Mouse (Mus musculus) megakaryocyte, embryonic 14.5 days (primary cell): Measurements from ENCODE around the gene Klhl40. TPM values are rescaled to one million over a fixed set of nuclear protein-coding genes. Genes with fewer than 3 reads are reported as not detected.

Source experiments
- H3K27me3 ChIP-seq: replicated peaks from 2 replicates; pipeline ENCODE3; 2012; ENCODE audit warnings: inconsistent platforms
- H3K36me3 ChIP-seq: replicated peaks from 2 replicates; pipeline ENCODE3; 2012; ENCODE audit warnings: low read length, inconsistent platforms, mixed read lengths
- H3K4me1 ChIP-seq: 2 replicates; pipeline ENCODE4 v1.6.1; 2012; ENCODE audit warnings: inconsistent platforms
- H3K4me3 ChIP-seq: replicated peaks from 2 replicates; pipeline ENCODE3; 2012; ENCODE audit warnings: moderate library complexity, mild to moderate bottlenecking, inconsistent platforms
- H3K9me3 ChIP-seq: 2 replicates; pipeline ENCODE4 v1.6.1; 2012; ENCODE audit warnings: inconsistent platforms
- FLI1 ChIP-seq: IDR thresholded peaks from 2 replicates; pipeline ENCODE4 v1.6.1; 2012; ENCODE audit warnings: low read length, inconsistent platforms, mixed read lengths
- GATA1 ChIP-seq: IDR thresholded peaks from 3 replicates; pipeline ENCODE4 v1.6.1; 2012; ENCODE audit warnings: mixed read lengths, low read length, inconsistent platforms, borderline replicate concordance
- polyA plus RNA-seq: library from polyadenylated mRNA; stranded (reverse); fragments of >175 nt; gene quantifications from 2 replicates; pipeline ENCODE4 v1.2.3, GENCODE M21; 2012; ENCODE audit warnings: low replicate concordance; ENCODE audit not compliant: insufficient read depth

The Klhl40 gene
- polyA plus RNA-seq, 1 experiment = not detected

DNA sequence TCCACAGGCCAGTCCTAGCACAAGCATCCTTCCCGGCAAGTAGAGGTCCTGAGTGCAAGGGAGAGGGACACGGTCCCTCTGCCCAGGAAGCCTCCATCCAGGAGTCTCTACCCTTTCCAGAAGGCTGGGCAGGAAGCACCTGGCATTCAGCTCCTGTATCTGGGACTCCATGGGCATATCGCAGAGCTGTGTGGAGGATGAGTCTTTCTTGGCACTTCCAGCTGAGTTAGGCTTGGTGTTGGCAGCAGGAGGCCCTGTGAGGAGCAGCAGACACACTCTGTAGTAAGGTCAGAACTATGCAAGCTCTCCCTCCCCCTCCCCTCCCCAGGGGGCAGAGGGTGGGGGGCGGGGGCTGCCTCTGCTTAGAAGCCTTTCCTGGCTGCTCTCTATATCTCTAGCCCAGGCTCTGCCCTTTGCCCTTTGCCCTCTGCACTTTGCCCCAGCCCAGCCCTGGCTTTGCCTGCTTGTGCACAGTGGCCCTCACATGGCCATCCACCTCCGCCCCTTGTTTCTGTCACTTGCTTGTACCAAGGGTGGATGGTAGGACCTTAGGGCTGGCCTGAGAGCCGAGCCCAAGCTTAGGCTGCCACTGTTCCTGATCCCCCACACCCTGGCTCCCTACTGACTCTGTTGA is 21.6 kb downstream of the Klhl40 start:
- no peak overlapping the region for H3K4me3 ChIP-seq
- H3K27me3 ChIP-seq = peaks cover 76% of the 10 kb centered on the region
- TF ChIP-seq FLI1 (no peak), GATA1 (no peak)
- H3K4me1 ChIP-seq = peaks cover 52% of the 10 kb centered on the region
- no peaks in the 10 kb centered on the region for H3K9me3 ChIP-seq
- no peaks in the 10 kb centered on the region for H3K36me3 ChIP-seq

DNA sequence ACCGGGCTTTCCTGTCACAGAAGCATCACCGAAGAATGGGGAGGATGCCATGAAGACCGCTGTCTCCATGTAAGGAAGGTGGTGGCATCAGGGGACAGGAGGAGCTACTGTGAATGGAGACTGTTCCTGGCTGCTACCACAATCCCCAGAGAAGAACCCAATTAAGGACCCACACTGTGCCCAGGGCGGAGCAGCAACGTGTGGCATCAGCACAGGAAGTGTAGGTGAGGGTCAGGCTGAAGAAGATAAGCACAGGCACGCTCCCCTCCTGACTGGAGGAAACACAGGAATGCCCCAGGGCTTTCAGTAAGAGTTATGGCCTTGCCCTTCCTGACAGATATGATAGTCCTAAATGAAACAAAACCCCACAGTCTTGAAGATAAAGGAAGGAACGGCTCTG is 25.3 kb downstream of the Klhl40 start:
- Histone ChIP-seq H3K4me1 (peaks cover 60% of the 10 kb centered on the region), H3K9me3 (no peaks in the 10 kb centered on the region), H3K27me3 (peaks cover 50% of the 10 kb centered on the region), H3K36me3 (no peaks in the 10 kb centered on the region), H3K4me3 (peak overlapping the region; percentile 78)
- TF ChIP-seq FLI1 (no peak), GATA1 (no peak)

DNA sequence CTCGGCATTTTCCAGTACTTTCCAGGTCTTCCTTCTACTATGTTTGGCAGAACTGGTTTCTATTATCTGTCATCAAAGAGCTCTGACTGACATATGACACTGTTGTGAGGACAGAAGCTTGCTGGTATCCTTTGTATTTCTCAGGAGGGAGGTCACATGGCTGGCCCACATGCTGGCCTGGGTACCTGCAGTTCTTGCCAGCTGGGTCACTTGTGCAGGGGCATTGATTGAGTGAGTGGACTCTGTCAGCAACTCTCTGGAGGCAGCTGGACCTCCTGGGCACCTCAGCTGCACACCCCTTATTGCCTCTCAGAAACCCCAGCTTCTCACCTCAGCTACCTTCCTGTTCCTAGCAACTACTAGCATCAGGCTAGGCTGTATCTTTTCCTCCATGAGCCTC is 30.1 kb downstream of the Klhl40 start:
- Histone ChIP-seq H3K36me3 (no peaks in the 10 kb centered on the region), H3K27me3 (peaks cover 47% of the 10 kb centered on the region), H3K4me1 (peaks cover 40% of the 10 kb centered on the region), H3K4me3 (no peak overlapping the region), H3K9me3 (no peaks in the 10 kb centered on the region)
- no peak for TF ChIP-seq FLI1
- TF ChIP-seq GATA1 = no peak

DNA sequence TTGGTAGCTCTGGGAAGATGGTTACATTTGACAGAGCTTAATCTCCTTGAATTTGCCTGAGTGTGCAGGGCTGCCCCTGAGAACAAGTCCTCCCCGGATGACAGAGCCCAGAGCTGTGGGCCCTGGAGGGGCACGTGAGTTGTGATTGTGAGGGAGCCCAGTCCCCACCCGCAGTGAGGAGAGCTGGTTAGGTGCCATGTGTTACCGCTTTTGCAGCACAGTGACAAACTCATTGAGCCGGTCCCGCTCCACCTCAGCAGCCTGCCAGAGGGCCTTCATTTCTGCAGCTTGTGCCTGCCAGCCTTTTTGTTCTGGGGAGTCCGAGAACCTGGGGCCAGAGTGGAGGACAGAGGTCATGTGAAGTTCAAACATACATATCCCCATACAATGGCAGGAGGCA is 30.5 kb downstream of the Klhl40 start:
- H3K4me3 ChIP-seq = no peak overlapping the region
- peaks cover 47% of the 10 kb centered on the region for H3K27me3 ChIP-seq
- no peaks in the 10 kb centered on the region for H3K9me3 ChIP-seq
- H3K4me1 ChIP-seq = peaks cover 37% of the 10 kb centered on the region
- H3K36me3 ChIP-seq = no peaks in the 10 kb centered on the region
- no peak for TF ChIP-seq FLI1
- TF ChIP-seq GATA1 = no peak

DNA sequence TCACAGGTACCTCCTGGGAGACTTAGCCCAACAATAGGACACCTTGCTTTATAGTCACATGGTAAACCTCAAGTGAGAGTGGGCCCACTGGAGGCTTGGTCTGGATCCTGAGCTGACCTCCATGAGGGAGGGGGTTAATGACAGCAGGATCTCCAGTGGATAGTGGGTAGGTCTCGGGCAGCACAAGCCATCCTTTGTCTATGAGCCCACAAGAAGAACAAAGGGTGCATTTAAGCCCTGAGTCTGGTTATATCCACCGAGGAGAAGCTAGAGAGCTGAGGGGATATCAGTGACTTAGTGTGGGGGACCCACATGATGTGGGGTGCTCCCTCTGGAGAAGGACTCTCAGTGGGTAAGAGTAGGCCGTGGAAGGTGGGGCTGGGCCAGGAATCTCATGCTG is 31.1 kb downstream of the Klhl40 start:
- peaks cover 52% of the 10 kb centered on the region for H3K27me3 ChIP-seq
- no peak overlapping the region for H3K4me3 ChIP-seq
- no peak for TF ChIP-seq FLI1
- TF ChIP-seq GATA1 = no peak
- no peaks in the 10 kb centered on the region for H3K9me3 ChIP-seq
- peaks cover 35% of the 10 kb centered on the region for H3K4me1 ChIP-seq
- no peaks in the 10 kb centered on the region for H3K36me3 ChIP-seq

DNA sequence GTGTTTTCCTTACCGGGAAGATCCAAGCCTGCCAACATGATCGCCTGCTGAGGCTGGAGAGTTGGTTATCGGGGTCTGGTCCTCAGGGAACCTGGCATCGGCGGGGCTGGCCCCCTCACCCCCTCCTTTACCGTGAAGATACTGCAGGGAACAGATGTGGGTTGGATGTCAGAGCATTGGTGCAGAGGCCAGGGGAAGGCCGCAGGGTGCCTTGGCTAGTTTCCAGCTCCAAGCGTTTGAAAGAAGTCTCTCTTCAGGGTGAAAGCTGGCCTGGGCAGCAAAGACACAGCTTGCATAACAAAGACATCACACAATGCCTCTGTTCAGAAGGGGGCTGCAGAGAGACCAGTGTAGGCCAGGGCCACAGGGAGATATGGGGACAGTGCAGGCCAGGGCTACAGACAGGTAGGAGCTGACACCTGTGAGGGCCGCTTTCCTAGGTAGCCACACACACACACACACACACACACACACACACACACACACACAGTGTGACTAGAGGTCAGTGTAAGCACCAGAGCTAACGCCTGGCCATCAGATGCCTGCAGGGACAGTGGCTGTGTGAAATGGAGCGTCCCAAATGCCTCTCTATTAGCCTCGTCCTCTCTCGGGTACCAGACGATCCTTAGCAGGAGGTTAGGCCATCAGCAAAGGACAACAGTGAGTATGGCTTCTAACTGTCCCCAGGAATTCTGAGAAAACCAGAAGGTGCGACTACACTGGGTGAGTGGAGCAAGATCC is 32.8 kb downstream of the Klhl40 start:
- TF ChIP-seq FLI1 (no peak), GATA1 (no peak)
- Histone ChIP-seq H3K4me3 (no peak overlapping the region), H3K36me3 (no peaks in the 10 kb centered on the region), H3K27me3 (peaks cover 67% of the 10 kb centered on the region), H3K9me3 (no peaks in the 10 kb centered on the region), H3K4me1 (peaks cover 41% of the 10 kb centered on the region)

DNA sequence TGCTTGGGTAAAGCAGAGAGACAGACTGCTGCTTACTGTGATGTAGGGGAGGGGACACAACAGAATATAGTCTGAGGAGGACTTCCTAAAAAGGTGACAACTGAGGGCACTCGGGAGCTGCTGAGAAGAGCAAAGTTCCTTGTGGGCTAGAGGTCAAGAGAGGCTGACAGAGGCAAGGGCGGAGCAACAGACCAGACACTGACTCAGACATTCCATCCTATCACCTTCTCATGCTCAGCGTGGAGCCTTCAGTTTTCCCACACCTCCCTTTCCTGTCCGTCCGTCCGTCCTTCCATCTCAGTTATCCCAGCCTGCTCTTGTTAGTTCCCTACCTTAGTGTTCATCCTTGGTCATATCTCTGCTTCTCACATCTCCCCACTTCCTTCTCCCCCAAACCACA is 37.8 kb downstream of the Klhl40 start:
- peaks cover 78% of the 10 kb centered on the region for H3K27me3 ChIP-seq

DNA sequence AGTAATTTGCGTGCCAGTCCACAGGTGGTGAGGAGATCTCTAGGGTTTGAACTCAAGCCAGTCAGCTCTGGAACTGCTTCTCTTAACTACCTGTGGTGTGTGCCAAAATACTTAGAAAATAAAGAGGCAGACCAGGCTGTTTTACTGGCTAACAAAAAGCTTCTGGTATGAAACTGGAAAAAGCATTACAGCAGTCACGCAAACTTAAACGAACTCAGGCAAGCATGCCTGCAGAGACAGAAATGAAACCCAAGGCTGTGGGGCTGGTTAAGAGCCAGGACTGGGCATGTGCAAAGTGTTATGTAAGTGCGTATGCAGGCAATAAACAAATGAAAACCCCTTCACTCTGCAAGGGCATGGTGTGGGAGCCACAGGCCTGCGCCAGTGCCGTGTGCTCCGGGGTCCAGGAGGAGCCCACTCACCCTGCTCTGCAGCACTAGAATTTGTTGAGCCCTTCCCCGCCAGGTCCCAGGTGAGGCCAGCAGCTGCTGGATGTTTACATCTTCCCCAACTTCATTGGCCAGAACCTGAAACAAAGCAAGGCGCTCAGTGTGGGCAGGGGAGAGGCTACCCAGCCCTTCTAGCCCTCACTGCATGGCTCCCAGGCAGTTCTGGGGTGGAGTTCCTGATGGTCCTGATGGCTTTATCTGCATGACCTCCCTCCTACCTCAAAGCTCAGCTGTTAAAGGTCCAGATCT is 41.8 kb downstream of the Klhl40 start:
- peaks cover 74% of the 10 kb centered on the region for H3K27me3 ChIP-seq
- H3K36me3 ChIP-seq = no peaks in the 10 kb centered on the region
- TF ChIP-seq GATA1 (no peak), FLI1 (no peak)
- no peaks in the 10 kb centered on the region for H3K9me3 ChIP-seq
- H3K4me1 ChIP-seq = peaks cover 16% of the 10 kb centered on the region
- no peak overlapping the region for H3K4me3 ChIP-seq

More for the DNA sequence above, 37.8 kb downstream of the Klhl40 start:
- no peaks in the 10 kb centered on the region for H3K36me3 ChIP-seq
- no peaks in the 10 kb centered on the region for H3K9me3 ChIP-seq
- peaks cover 26% of the 10 kb centered on the region for H3K4me1 ChIP-seq
- TF ChIP-seq GATA1 (no peak), FLI1 (no peak)
- peak overlapping the region; percentile 38 for H3K4me3 ChIP-seq

DNA sequence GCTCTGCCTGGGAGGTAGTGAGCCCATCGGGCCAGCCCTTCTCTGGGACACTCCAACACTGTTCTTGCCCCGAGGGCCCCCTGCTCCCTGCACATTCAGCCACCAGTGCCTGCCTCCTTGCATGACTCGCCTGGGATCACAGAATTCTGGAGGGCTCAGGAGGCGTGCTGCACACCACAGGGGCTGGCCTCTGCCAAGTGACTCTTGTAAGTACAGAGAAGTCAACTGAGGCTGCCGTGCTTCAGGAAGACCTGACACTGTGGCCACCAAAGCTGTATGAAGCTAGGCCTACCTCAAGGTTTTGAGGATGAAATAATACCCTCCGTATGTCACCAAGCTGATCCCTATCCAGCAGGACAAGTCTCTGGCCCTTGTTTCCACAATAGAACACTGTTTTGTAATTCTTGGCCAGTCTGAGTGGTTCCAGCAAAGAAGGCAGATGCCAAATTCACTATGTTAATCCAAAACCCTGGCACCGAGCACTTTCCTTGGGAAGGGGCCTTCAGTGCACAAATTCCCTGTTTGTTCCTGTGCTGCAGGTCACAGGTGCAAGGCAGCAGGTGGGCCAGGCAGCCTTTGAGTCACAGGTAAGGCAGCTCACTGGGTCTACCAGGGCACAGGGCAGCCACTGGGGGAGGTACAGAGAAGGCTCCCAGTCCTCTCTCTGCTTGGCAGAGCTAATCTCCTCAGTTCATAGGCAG is 42.5 kb downstream of the Klhl40 start:
- peaks cover 76% of the 10 kb centered on the region for H3K27me3 ChIP-seq
- no peak overlapping the region for H3K4me3 ChIP-seq
- TF ChIP-seq GATA1 (no peak), FLI1 (no peak)

More for the DNA sequence above, 42.5 kb downstream of the Klhl40 start:
- Histone ChIP-seq H3K36me3 (no peaks in the 10 kb centered on the region), H3K9me3 (peaks cover 4% of the 10 kb centered on the region), H3K4me1 (peaks cover 9% of the 10 kb centered on the region)
